Mouse (Mus musculus): ENCODE results near the gene Xlr3a. TPM values are rescaled to one million over a fixed set of nuclear protein-coding genes. Genes with fewer than 3 reads are reported as not detected.

Gene Xlr3a
- polyA plus RNA-seq, 1 experiment from 2014 or later: 2.4 TPM

DNA sequence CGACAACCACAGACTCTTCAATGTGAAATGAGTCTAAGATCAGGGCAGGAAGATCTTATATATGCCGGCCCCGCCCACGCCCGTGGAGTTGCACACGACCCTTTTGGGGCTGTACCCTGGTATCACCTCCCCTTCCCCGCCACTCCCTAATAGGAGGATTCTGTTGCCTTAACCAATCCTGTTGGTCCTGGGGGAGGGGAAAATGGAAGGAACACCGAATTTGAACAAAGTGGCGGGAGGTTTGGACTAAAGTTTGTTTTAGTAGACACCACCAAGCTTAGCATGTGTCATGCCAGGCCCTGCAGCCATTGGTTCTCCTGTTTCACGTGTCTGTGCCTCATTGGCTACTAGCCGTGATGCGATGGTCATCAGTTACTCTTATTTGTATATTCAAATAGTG lies 57.2 kb downstream of the Xlr3a start:
- DNase-seq (ENCODE audit: low spot score): no peak
- Histone ChIP-seq H3K4me3 (no peak overlapping the region), H3K27me3 (ENCODE audit: insufficient read depth, poor library complexity, severe bottlenecking) (peaks cover 7% of the 10 kb centered on the region; the same call in 1 of the 2 replicates), H3K36me3 (no peaks in the 10 kb centered on the region), H3K27ac (no peak overlapping the region), H3K9me3 (no peaks in the 10 kb centered on the region), H3K4me1 (no peaks in the 10 kb centered on the region)
- WGBS: 75% methylated on average over 12 of the region's 12 CpGs

GRCm38 (mm10) chrX:73038831-73039230 lies 58.1 kb downstream of the Xlr3a start:
- no peaks in the 10 kb centered on the region for H3K9me3 ChIP-seq
- H3K36me3 ChIP-seq: no peaks in the 10 kb centered on the region
- 76% methylated on average over 8 of the region's 8 CpGs for WGBS

GRCm38 (mm10) chrX:73037003-73037402 lies 59.9 kb downstream of the Xlr3a start, which contains the start of gene Pnma5:
Pnma5 (minus strand) TSS chrX:73037103.
- Histone ChIP-seq H3K9me3 (no peaks in the 10 kb centered on the region), H3K4me1 (no peaks in the 10 kb centered on the region), H3K36me3 (no peaks in the 10 kb centered on the region), H3K27me3 (ENCODE audit: insufficient read depth, poor library complexity, severe bottlenecking) (peaks cover 7% of the 10 kb centered on the region; the same call in 1 of the 2 replicates), H3K4me3 (no peak within 1 kb of the TSS), H3K27ac (no peak within 1 kb of the TSS)
- 53% methylated on average over 1 of the region's 1 CpGs for WGBS
- DNase-seq (ENCODE audit: low spot score): no peak

More at GRCm38 (mm10) chrX:73038831-73039230, 58.1 kb downstream of the Xlr3a start:
- Histone ChIP-seq H3K27ac (no peak overlapping the region), H3K4me1 (no peaks in the 10 kb centered on the region), H3K4me3 (no peak overlapping the region), H3K27me3 (ENCODE audit: insufficient read depth, poor library complexity, severe bottlenecking) (peaks cover 7% of the 10 kb centered on the region; the same call in 1 of the 2 replicates)
- DNase-seq (ENCODE audit: low spot score): no peak

Other genes with a start within 250 kb of the Xlr3a start
- 54.8 and 60.5 TPM in 2 replicates for gene Cetn2, start 178.7 kb downstream of the Xlr3a start, polyA plus RNA-seq (2016; fragmentation: Nextera tagmentation; extraction: Ambion mirVana)
- 21.4 and 23.0 TPM in 2 replicates for gene Nsdhl, start 178.5 kb downstream of the Xlr3a start, polyA plus RNA-seq (2016; fragmentation: Nextera tagmentation; extraction: Ambion mirVana)
- 5.7 and 7.2 TPM in 2 replicates for gene Zfp185, start 109.8 kb downstream of the Xlr3a start, polyA plus RNA-seq (2016; fragmentation: Nextera tagmentation; extraction: Ambion mirVana)
- gene Pnma5, start 60.0 kb downstream of the Xlr3a start, polyA plus RNA-seq (2016; fragmentation: Nextera tagmentation; extraction: Ambion mirVana): 0.07 and 0.11 TPM in 2 replicates
- gene Pnma3, start 32.3 kb downstream of the Xlr3a start, polyA plus RNA-seq (2016; fragmentation: Nextera tagmentation; extraction: Ambion mirVana): 0.08 TPM in 1 of 2 replicates, not detected in the other
- 0.84 and 1.2 TPM in 2 replicates for gene Xlr4a, start 14.6 kb downstream of the Xlr3a start, polyA plus RNA-seq (2016; fragmentation: Nextera tagmentation; extraction: Ambion mirVana)
- 0.10 and 0.23 TPM in 2 replicates for gene Gm14685, start 20.0 kb upstream of the Xlr3a start, polyA plus RNA-seq (2016; fragmentation: Nextera tagmentation; extraction: Ambion mirVana)
- gene Xlr5b, start 51.7 kb upstream of the Xlr3a start, polyA plus RNA-seq (2016; fragmentation: Nextera tagmentation; extraction: Ambion mirVana): not detected in 2 replicates
- gene DXBay18, start 52.4 kb upstream of the Xlr3a start, polyA plus RNA-seq (2016; fragmentation: Nextera tagmentation; extraction: Ambion mirVana): 0.13 TPM in 1 of 2 replicates, not detected in the other
- gene Spin2d, start 79.9 kb upstream of the Xlr3a start, polyA plus RNA-seq (2016; fragmentation: Nextera tagmentation; extraction: Ambion mirVana): not detected in 2 replicates
- gene Xlr3b, start 95.1 kb upstream of the Xlr3a start, polyA plus RNA-seq (2016; fragmentation: Nextera tagmentation; extraction: Ambion mirVana): 6.0 and 9.8 TPM in 2 replicates
- 0.74 and 0.83 TPM in 2 replicates for gene Xlr4b, start 117.2 kb upstream of the Xlr3a start, polyA plus RNA-seq (2016; fragmentation: Nextera tagmentation; extraction: Ambion mirVana)
- gene F8a, start 131.2 kb upstream of the Xlr3a start, polyA plus RNA-seq (2016; fragmentation: Nextera tagmentation; extraction: Ambion mirVana): 7.6 and 8.1 TPM in 2 replicates
- 0.25 and 0.34 TPM in 2 replicates for gene Xlr4c, start 146.0 kb upstream of the Xlr3a start, polyA plus RNA-seq (2016; fragmentation: Nextera tagmentation; extraction: Ambion mirVana)
- not detected in 2 replicates for gene Xlr3c, start 168.3 kb upstream of the Xlr3a start, polyA plus RNA-seq (2016; fragmentation: Nextera tagmentation; extraction: Ambion mirVana)
- gene Xlr5a, start 195.9 kb upstream of the Xlr3a start, polyA plus RNA-seq (2016; fragmentation: Nextera tagmentation; extraction: Ambion mirVana): not detected in 2 replicates
- not detected in 2 replicates for gene Xlr5c, start 195.9 kb upstream of the Xlr3a start, polyA plus RNA-seq (2016; fragmentation: Nextera tagmentation; extraction: Ambion mirVana)
- gene Gm45015, start 239.7 kb upstream of the Xlr3a start, polyA plus RNA-seq (2016; fragmentation: Nextera tagmentation; extraction: Ambion mirVana): not detected in 2 replicates
- gene Zfp275, start 245.5 kb upstream of the Xlr3a start, polyA plus RNA-seq (2016; fragmentation: Nextera tagmentation; extraction: Ambion mirVana): 12.7 and 13.6 TPM in 2 replicates